Mouse (Mus musculus) kidney, adult 9 months (tissue): Measurements from ENCODE around the gene Gstp2.

Experiments used
- DNase-seq: peaks from one replicate; pipeline ENCODE4 v3.0.0; 2022

The Gstp2 gene

GRCm38 (mm10) chr19:4045966-4046865 is at the start of gene Gstp2:
Gene Gstp2, minus strand, starts transcription at chr19:4046023.
- peak; percentile 94 for DNase-seq

- no peak for DNase-seq
Observed at GRCm38 (mm10) chr19:4094774-4095303, 49.0 kb upstream of the Gstp2 start.

GRCm38 (mm10) chr19:4094348-4094747 is 48.5 kb upstream of the Gstp2 start:
- DNase-seq = no peak

- no peak for DNase-seq
Observed at GRCm38 (mm10) chr19:4093772-4094171, 47.9 kb upstream of the Gstp2 start.

- DNase-seq = no peak
Observed at GRCm38 (mm10) chr19:4092750-4093149, 46.9 kb upstream of the Gstp2 start.

GRCm38 (mm10) chr19:4091383-4091782 is 45.6 kb upstream of the Gstp2 start:
- DNase-seq = no peak

- no peak for DNase-seq
Observed at GRCm38 (mm10) chr19:4090446-4090845, 44.6 kb upstream of the Gstp2 start.

GRCm38 (mm10) chr19:4089128-4089527 is 43.3 kb upstream of the Gstp2 start:
- no peak for DNase-seq

GRCm38 (mm10) chr19:4088146-4088545 is 42.3 kb upstream of the Gstp2 start:
- no peak for DNase-seq

GRCm38 (mm10) chr19:4087090-4087489 is 41.3 kb upstream of the Gstp2 start:
- DNase-seq = no peak

GRCm38 (mm10) chr19:4086156-4086555 is 40.3 kb upstream of the Gstp2 start:
- no peak for DNase-seq

- DNase-seq = peak; percentile 74
Observed at GRCm38 (mm10) chr19:4084984-4085383, 39.2 kb upstream of the Gstp2 start.

- DNase-seq = no peak
Observed at GRCm38 (mm10) chr19:4083826-4084225, 38.0 kb upstream of the Gstp2 start.

GRCm38 (mm10) chr19:4083316-4083715 is 37.5 kb upstream of the Gstp2 start:
- DNase-seq = no peak

- no peak for DNase-seq
Observed at GRCm38 (mm10) chr19:4082219-4082965, 36.6 kb upstream of the Gstp2 start.

GRCm38 (mm10) chr19:4081394-4081793 is 35.6 kb upstream of the Gstp2 start, which contains the start of gene Cabp2:
Gene Cabp2, plus strand, starts transcription at chr19:4081578.
- DNase-seq = no peak

- DNase-seq = peak; percentile 64
Observed at GRCm38 (mm10) chr19:4080511-4081009, 34.7 kb upstream of the Gstp2 start.

- peak; percentile 63 for DNase-seq
Observed at GRCm38 (mm10) chr19:4079594-4079993, 33.8 kb upstream of the Gstp2 start.

- DNase-seq = peak; percentile 88
Observed at GRCm38 (mm10) chr19:4075531-4075930, 29.7 kb upstream of the Gstp2 start.

- DNase-seq = peak; percentile 83
Observed at GRCm38 (mm10) chr19:4072706-4073424, 27.0 kb upstream of the Gstp2 start.

- DNase-seq = no peak
Observed at GRCm38 (mm10) chr19:4071406-4071805, 25.6 kb upstream of the Gstp2 start.

- DNase-seq = no peak
Observed at GRCm38 (mm10) chr19:4070756-4071155, 24.9 kb upstream of the Gstp2 start.

GRCm38 (mm10) chr19:4070311-4070710 is 24.5 kb upstream of the Gstp2 start:
- DNase-seq = no peak
